Comparison of ENCODE assay signal across 8 mouse cellular contexts in genomic region chr13:102811129-102811832, GRCm38 (mm10).
DNase-seq lines count a peak whose midpoint lies in the region; ATAC-seq and TF ChIP-seq lines count a peak whose summit lies in the region.

No protein-coding gene starts in this region.

- no peaks in the 10 kb centered on the region for H3K36me3 ChIP-seq in embryonic facial prominence, embryonic 10.5 days (replicated peaks)
- no peaks in the 10 kb centered on the region for H3K36me3 ChIP-seq in intestine, postnatal 0 days (ENCODE audit: control insufficient read depth, insufficient read depth)
- H3K36me3 ChIP-seq in midbrain, embryonic 12.5 days: no peaks in the 10 kb centered on the region
- H3K36me3 ChIP-seq in stomach, postnatal 0 days (ENCODE audit: control insufficient read depth, insufficient read depth, low read length): no peaks in the 10 kb centered on the region; the same call in 1 of the 2 replicates

- TF ChIP-seq CTCF in brain, embryonic 14.5 days (IDR thresholded peaks at IDR 0.05; ENCODE audit: borderline replicate concordance, extremely low read depth, insufficient read depth, insufficient read length): 0 out of 2 replicates have a peak, but pooled peaks have one; percentile 1
- TF ChIP-seq CTCF in intestine, postnatal 0 days (IDR thresholded peaks at IDR 0.05; ENCODE audit: low read depth): peak; percentile 47
- TF ChIP-seq CTCF in stomach, postnatal 0 days (IDR thresholded peaks at IDR 0.05; ENCODE audit: low read depth): peak; percentile 33; the same call in 1 of the 2 replicates

- H3K4me2 ChIP-seq in intestine, postnatal 0 days (replicated peaks; ENCODE audit: low read depth): peak overlapping the region; percentile 44
- H3K4me2 ChIP-seq in midbrain, embryonic 12.5 days (replicated peaks): peak overlapping the region; percentile 52
- H3K4me2 ChIP-seq in stomach, postnatal 0 days (replicated peaks; ENCODE audit: low read depth): peak overlapping the region; percentile 6; the same call in 1 of the 2 replicates

- peak overlapping the region; percentile 48 for H3K27ac ChIP-seq in embryonic facial prominence, embryonic 10.5 days (replicated peaks)
- H3K27ac ChIP-seq in intestine, postnatal 0 days (ENCODE audit: low read depth, low read length): no peak overlapping the region
- peak overlapping the region; percentile 52 for H3K27ac ChIP-seq in midbrain, embryonic 12.5 days (replicated peaks)
- no peak overlapping the region for H3K27ac ChIP-seq in stomach, postnatal 0 days (replicated peaks)

- DNase-seq in brain, embryonic 14.5 days (ENCODE audit: low read depth): peak; percentile 81
- peak; percentile 74 for DNase-seq in embryonic facial prominence, embryonic 10.5 days (ENCODE audit: low spot score)
- peak; percentile 55 to 69 for DNase-seq in heart, adult 18-20 months
- DNase-seq in left cerebral cortex, postnatal 4 days: peak; percentile 76
- peak; percentile 33 for DNase-seq in stomach, postnatal 0 days (ENCODE audit: low spot score)
- DNase-seq in thymus, postnatal 14 days: no peak

- TF ChIP-seq POLR2A in brain, embryonic 14.5 days (IDR thresholded peaks at IDR 0.05; ENCODE audit: borderline replicate concordance, extremely low read depth, insufficient read depth, insufficient read length, poor library complexity, severe bottlenecking): no peak

- 20% methylated on average over 15 of the region's 15 CpGs for WGBS in embryonic facial prominence, embryonic 10.5 days
- 17% methylated on average over 15 of the region's 15 CpGs for WGBS in intestine, postnatal 0 days
- 18% methylated on average over 15 of the region's 15 CpGs for WGBS in midbrain, embryonic 12.5 days
- 20% methylated on average over 15 of the region's 15 CpGs for WGBS in stomach, postnatal 0 days

- H3K27me3 ChIP-seq in embryonic facial prominence, embryonic 10.5 days (replicated peaks; ENCODE audit: low read depth, poor library complexity, severe bottlenecking): no peaks in the 10 kb centered on the region
- H3K27me3 ChIP-seq in intestine, postnatal 0 days (replicated peaks; ENCODE audit: control insufficient read depth, insufficient read depth, low read length): no peaks in the 10 kb centered on the region
- no peaks in the 10 kb centered on the region for H3K27me3 ChIP-seq in midbrain, embryonic 12.5 days
- H3K27me3 ChIP-seq in stomach, postnatal 0 days (ENCODE audit: control insufficient read depth, insufficient read depth, low read length): no peaks in the 10 kb centered on the region

- no peak for ATAC-seq in intestine, postnatal 0 days
- ATAC-seq in midbrain, embryonic 12.5 days (ENCODE audit: low FRiP score, low read depth): peak; percentile 92
- no peak for ATAC-seq in stomach, postnatal 0 days (ENCODE audit: low FRiP score, low TSS enrichment)

- TF ChIP-seq EP300 in stomach, postnatal 0 days (optimal IDR thresholded peaks at IDR 0.05): no peak

- H3K9me3 ChIP-seq in embryonic facial prominence, embryonic 10.5 days: no peaks in the 10 kb centered on the region
- no peaks in the 10 kb centered on the region for H3K9me3 ChIP-seq in intestine, postnatal 0 days (ENCODE audit: control insufficient read depth)
- H3K9me3 ChIP-seq in midbrain, embryonic 12.5 days: no peaks in the 10 kb centered on the region
- no peaks in the 10 kb centered on the region for H3K9me3 ChIP-seq in stomach, postnatal 0 days (ENCODE audit: control insufficient read depth, low read length)

- intact Hi-C loops in left cerebral cortex, postnatal 4 days (cut with DNase I): no loop called here

- H3K4me1 ChIP-seq in embryonic facial prominence, embryonic 10.5 days: peaks cover 21% of the 10 kb centered on the region
- H3K4me1 ChIP-seq in intestine, postnatal 0 days (replicated peaks; ENCODE audit: control insufficient read depth, insufficient read depth, low read length): no peaks in the 10 kb centered on the region; the same call in 1 of the 2 replicates
- H3K4me1 ChIP-seq in midbrain, embryonic 12.5 days: peaks cover 27% of the 10 kb centered on the region
- peaks cover 2% of the 10 kb centered on the region; the same call in 1 of the 2 replicates for H3K4me1 ChIP-seq in stomach, postnatal 0 days (replicated peaks; ENCODE audit: control insufficient read depth, insufficient read depth)

- H3K4me3 ChIP-seq in embryonic facial prominence, embryonic 10.5 days: peak overlapping the region; percentile 46
- H3K4me3 ChIP-seq in intestine, postnatal 0 days (ENCODE audit: low read depth, low read length): peak overlapping the region; percentile 6; the same call in 1 of the 2 replicates
- peak overlapping the region; percentile 26 for H3K4me3 ChIP-seq in midbrain, embryonic 12.5 days
- peak overlapping the region; percentile 13; the same call in 1 of the 2 replicates for H3K4me3 ChIP-seq in stomach, postnatal 0 days (ENCODE audit: low read depth, low read length)

- no peak overlapping the region for H3K9ac ChIP-seq in intestine, postnatal 0 days (ENCODE audit: low read depth, low read length)
- no peak overlapping the region for H3K9ac ChIP-seq in midbrain, embryonic 12.5 days (replicated peaks)
- no peak overlapping the region for H3K9ac ChIP-seq in stomach, postnatal 0 days (ENCODE audit: low read length)

Comparison
In these comparisons a context has a peak if more than half of its experiments do, and no peak if none do; other contexts are left out.
1. H3K27ac ChIP-seq: peak in embryonic facial prominence, embryonic 10.5 days (single experiment) and midbrain, embryonic 12.5 days (single experiment); none in intestine, postnatal 0 days (single experiment) and stomach, postnatal 0 days (single experiment).
2. Peak in every context shown above with its lines, with median percentiles within 50 percentile points of each other: CTCF ChIP-seq, H3K4me3 ChIP-seq and H3K4me2 ChIP-seq.